Mouse (Mus musculus) left cerebral cortex, postnatal 36 days (tissue): ENCODE results near the gene Gsdmc4. TPM values are rescaled to one million over a fixed set of nuclear protein-coding genes. Genes with fewer than 3 reads are reported as not detected.
"Not testable (repeated sequence)": the region's sequence is repeated elsewhere in the genome, so short reads cannot be mapped to it uniquely, and the experiment has no call there.

ENCODE experiments used
- DNase-seq, 2 experiments: peaks; one replicate each; pipeline ENCODE4 v3.0.0; 2021 to 2022; ENCODE audit warnings: low spot score in 2 of 2, mixed read lengths in 1 of 2
- intact Hi-C: fragments of 180-260 bp; cut with DNase I; formaldehyde crosslinking; loops from one replicate; pipeline ENCODE4 v1.15.1; 2025
- total RNA-seq, 2 experiments: library from RNA; stranded (reverse); gene quantifications; 2 replicates each; pipeline ENCODE4 v1.2.3; 2021

The Gsdmc4 gene
- total RNA-seq, result not detected

DNA sequence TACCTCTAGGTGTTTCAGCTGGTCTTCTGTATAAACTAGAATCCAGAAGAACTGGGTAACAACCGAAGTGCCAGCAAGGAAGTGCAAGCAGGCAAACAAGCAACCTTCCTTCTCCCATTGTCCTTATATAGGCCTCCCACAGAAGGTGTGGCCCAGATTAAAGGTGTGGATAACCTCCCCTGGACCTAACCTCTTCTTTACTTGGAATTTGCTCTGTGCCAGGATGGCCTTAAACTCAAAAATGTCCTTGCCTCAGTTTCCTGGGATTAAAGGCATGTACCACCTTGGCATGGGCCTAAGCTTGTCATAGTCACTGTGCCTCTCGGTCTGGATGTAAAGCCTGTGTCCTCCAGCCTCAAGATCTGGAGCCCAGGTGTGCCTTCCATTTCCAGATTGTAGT lies at the start of gene Gsdmc4:
TSS of gene Gsdmc4 (minus strand) at position 101 of the 400 bp plus-strand sequence.
- intact Hi-C loops, DNase-seq: not testable (repeated sequence)

DNA sequence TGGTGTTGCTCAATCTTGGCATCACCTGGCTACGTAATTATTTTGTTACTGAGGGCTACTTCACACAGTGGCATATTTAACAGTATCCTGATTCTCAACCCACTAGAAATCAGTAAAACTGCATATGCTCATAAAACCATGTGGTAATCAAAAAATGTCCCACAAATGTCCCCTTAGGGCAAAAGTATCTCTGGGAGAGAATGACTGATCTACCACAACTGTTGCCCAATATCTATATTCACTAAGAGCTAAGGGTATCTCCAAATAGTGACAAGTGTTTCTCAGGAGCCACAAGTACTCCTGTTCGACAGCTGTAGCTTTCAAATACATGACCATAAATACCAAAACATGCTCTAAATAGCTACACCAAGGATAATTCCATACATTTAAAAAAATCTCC lies 48.4 kb upstream of the Gsdmc4 start:
- DNase-seq, result no peak
- intact Hi-C loops, result no loop called here

DNA sequence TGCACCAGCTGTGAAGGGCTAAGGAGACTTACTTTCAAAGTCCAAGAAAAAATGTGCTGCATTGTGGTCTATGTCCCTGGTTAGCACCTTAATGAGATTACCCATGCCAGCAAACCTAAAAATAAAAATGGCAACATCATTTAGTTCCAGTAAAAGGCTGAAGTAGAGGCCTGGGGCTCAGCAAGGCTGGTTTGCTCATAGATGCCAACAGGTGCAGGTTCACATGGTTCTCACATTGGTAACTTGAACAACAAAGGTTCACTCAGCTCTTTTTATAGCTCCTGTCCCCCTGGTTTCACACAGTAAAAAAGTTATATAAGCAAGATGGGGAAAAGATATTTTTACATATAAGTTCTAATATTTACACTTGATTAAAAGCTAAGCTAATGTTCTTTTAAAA lies 45.5 kb upstream of the Gsdmc4 start:
- intact Hi-C loops, result no loop called here
- no peak for DNase-seq

DNA sequence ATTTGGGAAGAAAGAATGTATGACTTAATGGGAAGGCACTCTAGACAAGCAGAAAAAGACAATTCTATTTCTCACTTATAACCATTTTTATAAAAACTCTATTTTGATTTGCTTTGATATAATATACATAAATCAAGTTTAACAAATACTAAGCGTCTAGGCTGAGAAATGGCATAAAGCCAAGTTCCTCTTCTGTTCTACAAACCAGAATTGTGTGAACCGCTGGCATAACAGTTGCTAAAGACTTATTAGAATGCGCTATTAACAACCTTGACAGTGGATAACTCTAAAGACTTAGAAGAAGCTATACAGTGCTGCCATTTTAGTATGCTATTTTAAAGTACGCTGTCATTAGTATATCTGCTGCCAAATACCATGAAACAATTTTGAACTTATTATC lies 41.2 kb upstream of the Gsdmc4 start:
- intact Hi-C loops, result no loop called here
- no peak for DNase-seq

DNA sequence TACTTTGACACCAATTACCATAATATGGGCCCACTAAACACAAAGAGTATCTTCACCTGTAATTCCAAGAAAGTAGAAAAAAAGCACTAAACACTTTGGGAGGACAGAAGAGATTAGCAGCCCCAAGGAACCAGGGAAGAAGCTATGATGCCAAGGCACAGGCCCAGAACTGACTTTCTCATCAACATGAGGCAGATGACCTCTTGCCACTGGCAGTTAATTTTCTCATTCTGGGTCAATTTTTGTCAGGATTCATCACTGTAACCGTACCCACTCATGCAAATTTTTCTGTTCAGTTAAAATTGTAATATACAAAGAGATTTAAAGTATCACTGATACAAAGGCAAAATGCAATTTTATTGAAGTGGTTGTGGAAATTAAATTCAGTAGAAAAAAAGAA lies 29.1 kb upstream of the Gsdmc4 start:
- intact Hi-C loops, result no loop called here
- no peak for DNase-seq

DNA sequence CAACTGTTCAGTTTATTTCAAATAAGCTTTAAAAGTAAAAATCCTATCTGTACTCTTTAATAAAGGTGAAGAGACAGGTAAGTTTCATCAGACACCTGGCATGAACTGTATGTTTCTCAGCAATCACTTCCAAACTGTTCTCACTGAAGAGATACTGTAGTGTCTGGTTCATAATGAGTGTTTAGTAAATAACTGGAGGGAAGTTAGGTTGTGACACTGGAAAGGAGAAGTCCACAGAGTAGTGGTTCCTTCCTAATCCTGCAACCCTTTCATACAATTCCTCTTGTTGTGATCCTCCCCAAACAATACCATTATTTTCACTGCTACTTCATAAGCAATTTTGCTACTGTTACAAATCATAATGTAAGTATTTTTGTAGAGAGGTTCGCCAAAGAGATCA lies 20.6 kb upstream of the Gsdmc4 start:
- no peak for DNase-seq

DNA sequence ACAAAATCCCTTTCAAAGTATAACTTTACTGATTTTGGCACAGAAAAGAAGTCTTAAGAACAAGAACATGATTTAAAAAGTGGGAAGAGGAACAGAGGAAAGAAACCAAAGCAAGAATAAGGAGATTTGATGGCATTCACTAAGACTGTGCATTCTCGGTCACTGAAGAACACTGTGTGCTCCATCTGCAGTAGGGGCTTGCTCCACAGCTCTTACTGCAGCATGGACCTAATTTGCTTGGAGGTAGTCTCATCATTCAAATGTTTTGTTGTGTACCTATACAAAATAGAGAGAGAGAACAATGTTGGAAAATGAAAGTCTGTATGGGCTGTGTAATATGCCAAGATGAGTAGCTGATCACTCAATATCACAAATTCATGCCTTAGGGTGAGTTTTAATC lies 19.3 kb upstream of the Gsdmc4 start:
- no peak for DNase-seq
- intact Hi-C loops, result no loop called here

More for the DNA sequence above, 20.6 kb upstream of the Gsdmc4 start:
- intact Hi-C loops, result no loop called here

DNA sequence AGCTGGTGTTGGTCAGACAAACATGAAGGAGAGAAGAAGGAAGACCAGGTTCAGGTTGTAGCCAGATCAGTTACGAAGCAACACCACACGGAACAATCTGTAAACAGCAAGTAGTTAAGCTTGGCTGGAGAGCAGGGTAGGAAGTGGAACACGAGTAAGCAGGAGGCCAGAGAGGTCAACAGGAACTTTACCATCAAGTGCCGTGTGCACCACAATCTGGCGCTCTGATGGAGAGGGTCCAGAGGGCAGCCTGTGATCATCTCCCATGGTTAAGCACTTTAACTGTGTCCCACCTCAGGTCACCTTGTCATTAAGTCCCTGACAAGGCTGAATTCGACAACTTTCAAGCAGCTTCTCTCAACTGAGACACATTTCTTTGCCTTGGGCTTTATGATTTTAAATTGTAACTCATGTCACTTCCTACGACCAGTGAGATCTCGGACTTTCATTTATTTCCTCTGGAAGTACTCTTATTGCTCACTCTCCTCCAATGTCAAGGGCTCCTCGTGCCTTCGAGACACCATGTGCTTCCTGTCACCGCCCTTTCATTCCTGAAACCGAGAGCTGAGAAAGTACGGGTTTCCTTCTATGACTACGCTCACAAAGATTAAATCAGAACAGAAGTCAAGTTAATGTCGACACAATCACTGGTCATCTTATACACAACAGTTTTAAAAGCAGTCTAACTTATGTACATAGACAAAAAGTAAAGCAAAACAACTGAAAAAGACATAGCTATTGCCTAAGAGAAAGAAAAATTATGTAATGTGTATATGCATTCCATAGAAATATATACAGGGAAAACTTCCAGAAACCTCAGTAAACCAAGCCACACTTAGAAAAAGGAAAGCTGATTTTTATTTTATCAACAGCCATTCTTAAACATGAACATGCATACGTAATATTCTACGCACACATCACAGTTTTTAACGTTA lies 18.3 kb upstream of the Gsdmc4 start:
- intact Hi-C loops, result no loop called here
- DNase-seq, result no peak

DNA sequence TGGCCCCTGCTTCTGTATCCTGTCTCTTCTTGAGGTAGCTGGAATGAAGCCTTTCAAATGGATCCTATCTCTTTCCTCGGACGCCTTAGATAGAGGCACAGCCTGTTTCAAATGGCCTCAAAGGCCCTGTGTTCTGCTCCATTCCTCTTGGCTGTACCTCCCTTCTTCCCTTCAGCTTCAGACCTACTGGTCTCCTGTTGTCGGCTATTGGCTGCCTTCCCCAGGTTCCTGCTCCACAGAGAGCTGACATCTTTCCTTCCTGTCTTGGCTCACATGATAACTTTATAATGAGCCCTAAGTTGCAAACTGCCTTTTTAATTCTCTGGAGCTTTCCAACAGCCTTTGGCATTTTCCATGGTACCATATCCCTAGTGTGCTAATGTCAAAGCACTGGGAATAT lies 14.1 kb upstream of the Gsdmc4 start:
- intact Hi-C loops, result no loop called here
- no peak for DNase-seq

DNA sequence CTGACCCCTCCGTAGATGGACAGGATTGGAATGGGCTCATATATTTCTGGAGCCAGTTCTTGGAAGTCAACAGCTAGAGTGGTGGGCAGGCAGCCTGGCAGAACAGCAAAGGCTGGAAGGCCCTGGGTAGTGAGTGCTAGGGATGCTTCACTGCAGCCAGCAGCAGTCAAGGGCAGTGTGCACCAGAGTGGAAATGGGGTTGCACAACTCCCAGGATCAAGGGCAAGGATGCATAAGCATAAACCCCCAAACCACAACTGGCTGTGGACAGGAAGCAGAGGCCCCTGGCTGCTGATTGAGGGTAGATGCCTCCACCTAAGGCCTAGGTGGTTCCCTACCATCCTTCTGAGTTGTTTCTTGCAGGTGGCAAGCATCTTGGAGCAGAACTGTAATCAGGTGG lies 12.4 kb upstream of the Gsdmc4 start:
- DNase-seq, result no peak
- intact Hi-C loops, result no loop called here

DNA sequence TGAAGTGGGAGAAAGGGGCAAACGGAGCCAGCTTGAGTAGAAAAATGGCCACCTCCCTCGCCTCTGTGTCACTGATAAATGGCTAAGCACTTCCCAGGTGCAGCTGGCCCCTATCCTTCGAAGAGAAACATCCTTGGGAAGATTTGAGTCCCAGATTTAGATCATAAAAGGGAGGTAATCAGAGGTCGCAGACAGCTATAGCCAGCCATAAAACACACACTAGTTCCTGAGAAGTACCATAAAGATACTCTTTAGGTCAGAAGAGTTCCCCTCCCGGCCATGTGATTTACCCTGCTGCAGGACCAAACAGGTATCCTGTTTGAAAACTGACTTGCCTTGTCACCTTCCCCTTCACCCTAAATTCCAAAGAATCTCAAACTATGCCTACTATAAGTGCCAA lies 9.5 kb upstream of the Gsdmc4 start:
- DNase-seq, intact Hi-C loops: not testable (repeated sequence)

DNA sequence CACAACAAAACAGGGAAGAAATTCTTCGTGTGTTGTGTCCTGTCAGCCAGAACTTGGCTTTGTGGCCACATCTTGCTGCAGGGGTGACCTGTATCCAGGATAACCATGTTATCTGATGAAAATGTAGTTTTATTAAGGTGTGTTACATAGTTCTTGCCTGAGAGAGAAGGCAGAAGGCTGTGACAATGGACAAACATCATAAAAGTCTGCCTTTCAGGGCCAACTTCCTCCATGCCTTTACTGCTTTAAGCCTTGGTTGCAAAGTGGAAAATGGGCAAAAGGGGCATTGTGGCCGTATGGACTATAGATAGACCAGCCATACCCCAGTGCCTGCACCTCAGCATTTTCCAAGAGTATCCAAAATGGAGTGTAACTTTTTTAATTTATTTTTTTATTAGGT lies 7.6 kb upstream of the Gsdmc4 start:
- intact Hi-C loops, DNase-seq: not testable (repeated sequence)

DNA sequence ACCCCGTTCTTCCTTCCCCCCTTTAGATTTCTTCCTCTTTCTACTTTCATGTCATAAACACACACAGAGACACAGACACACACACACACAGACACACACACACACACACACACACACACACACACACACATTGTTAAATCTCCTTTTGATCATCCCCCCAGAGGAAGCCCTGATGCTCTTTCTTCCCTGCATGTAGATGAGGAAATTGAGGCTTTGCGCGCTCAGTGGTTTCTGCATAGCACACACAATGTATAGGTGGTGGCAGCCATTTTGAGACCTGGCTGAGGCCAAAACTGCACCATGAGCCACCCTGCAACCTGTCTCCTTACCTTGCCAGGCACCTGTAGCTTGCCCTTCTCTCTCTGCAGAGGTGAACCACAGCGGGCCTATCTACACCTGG lies 4.5 kb upstream of the Gsdmc4 start:
- DNase-seq, intact Hi-C loops: not testable (repeated sequence)

DNA sequence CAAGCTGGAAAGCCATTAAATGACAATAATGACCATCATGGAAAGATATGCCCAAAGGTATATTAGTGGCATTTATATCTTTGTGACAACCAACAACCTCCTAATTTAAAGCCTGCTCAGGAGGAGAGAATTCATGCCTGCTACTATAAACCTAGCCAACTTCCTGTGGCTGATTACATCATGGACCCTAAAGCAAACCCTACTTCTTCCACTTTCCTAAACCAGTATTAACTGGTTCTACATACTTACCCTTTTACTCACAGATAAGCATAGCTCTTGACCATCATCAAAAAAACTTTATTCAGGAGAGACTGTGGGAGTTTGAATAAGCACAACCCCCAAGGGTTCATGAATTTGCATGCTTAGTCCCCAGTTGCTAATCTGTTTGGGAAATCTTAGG lies 2.2 kb downstream of the Gsdmc4 start:
- DNase-seq, intact Hi-C loops: not testable (repeated sequence)

DNA sequence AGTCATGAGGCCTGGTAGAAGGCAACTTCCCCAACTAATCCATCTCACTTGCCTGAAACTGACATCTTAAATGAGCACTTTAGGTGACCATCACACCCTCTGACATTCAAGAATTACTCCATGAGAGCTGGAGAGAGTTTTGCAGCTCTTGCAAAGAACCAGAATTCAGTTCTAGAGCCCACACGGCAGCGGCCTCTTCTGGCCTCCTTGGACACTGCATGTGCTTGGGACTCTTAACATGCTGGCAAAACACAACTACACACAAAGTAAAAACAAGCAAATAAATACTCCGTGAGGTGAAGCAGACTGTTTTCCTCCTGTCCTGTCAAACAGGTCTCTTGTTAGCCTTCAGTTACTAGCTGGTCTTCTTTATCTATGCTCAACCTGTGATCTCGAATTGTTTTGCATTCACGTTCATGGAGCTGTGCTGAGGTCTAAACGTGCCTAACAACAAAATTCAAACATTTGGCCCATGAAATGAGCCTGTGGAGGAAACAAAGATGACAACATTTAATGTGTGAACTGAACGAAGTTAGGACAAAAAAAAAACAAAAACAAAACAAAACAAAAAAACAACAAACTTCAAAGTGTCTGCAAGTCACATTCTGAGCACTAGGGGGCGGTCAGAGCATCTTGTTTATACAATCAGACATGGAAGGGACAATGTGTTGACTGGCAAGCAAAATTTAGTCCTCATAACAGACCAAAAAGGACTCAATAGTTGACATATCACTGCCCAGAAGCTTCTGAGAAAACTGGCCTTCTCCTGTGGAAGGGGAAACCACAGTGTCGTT lies 16.3 kb downstream of the Gsdmc4 start:
- DNase-seq, intact Hi-C loops: not testable (repeated sequence)

DNA sequence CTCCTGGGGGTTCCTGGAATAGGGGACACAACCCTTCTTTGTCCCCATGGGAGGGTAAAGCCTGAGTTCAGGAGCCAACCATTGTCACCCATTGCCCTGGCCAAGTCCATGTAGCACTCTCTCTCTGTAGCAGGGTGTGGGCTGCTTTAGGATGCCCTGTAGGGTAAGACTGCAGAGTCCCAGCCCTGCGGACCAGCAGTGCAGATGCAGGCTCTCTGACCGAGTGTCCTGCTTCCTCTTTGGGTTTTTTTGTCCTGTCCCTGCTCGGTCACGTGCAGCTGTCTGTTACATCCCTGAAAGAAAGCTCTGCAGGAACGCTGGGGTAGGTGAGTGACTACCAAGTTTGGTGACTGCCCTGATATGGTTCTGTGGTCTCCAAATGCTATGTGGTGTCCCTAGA lies 23.7 kb downstream of the Gsdmc4 start:
- intact Hi-C loops, result not testable (repeated sequence)

DNA sequence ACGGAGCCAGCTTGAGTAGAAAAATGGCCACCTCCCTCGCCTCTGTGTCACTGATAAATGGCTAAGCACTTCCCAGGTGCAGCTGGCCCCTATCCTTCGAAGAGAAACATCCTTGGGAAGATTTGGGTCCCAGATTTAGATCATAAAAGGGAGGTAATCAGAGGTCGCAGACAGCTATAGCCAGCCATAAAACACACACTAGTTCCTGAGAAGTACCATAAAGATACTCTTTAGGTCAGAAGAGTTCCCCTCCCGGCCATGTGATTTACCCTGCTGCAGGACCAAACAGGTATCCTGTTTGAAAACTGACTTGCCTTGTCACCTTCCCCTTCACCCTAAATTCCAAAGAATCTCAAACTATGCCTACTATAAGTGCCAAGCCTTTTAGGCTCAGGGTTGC lies 24.1 kb downstream of the Gsdmc4 start:
- DNase-seq, intact Hi-C loops: not testable (repeated sequence)

More for the DNA sequence above, 23.7 kb downstream of the Gsdmc4 start:
- not testable (repeated sequence) for DNase-seq

DNA sequence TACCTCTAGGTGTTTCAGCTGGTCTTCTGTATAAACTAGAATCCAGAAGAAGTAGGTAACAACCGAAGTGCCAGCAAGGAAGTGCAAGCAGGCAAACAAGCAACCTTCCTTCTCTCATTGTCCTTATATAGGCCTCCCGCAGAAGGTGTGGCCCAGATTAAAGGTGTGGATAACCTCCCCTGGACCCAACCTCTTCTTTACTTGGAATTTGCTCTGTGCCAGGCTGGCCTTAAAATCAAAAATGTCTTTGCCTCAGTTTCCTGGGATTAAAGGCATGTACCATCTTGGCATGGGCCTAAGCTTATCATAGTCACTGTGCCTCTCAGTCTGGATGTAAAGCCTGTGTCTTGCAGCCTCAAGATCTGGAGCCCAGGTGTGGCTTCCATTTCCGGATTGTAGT lies 33.6 kb downstream of the Gsdmc4 start, which contains the start of gene Gsdmc3:
TSS of gene Gsdmc3 (minus strand) at position 101 of the 400 bp plus-strand sequence.
- DNase-seq, intact Hi-C loops: not testable (repeated sequence)

DNA sequence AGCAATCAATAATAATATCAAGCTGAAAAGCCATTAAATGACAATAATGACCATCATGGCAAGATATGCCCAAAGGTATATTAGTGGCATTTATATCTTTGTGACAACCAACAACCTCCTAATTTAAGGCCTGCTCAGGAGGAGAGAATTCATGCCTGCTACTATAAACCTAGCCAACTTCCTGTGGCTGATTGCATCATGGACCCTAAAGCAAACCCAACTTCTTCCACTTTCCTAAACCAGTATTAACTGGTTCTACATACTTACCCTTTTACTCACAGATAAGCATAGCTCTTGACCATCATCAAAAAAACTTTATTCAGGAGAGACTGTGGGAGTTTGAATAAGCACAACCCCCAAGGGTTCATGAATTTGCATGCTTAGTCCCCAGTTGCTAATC lies 35.9 kb downstream of the Gsdmc4 start:
- DNase-seq, intact Hi-C loops: not testable (repeated sequence)

DNA sequence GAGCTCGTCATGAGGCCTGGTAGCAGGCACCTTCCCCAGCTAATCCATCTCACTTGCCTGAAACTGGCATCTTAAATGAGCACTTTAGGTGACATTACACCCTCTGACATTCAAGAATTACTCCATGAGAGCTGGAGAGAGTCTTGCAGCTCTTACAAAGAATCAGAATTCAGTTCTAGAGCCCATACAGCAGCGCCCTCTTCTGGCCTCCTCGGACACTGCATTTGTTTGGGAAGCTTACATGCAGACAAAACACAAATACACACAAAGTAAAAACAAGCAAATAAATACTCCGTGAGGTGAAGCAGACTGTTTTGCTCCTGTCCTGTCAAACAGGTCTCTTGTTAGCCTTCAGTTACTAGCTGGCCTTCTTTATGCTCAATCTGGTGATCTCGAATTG lies 50.1 kb downstream of the Gsdmc4 start:
- intact Hi-C loops, DNase-seq: not testable (repeated sequence)
